Mouse (Mus musculus): ENCODE measurements around the gene Gpr171. TPM values are rescaled to one million over a fixed set of nuclear protein-coding genes. Genes with fewer than 3 reads are reported as not detected.

Gpr171 gene
- polyA plus RNA-seq, 1 experiment from 2014 or later: 1.3 TPM

Other genes starting within 250 kb of the Gpr171 start
- gene Clrn1, start 216.5 kb downstream of the Gpr171 start, polyA plus RNA-seq (2015; fragmentation: Nextera tagmentation; extraction: Ambion mirVana): 0.15 and 1.3 TPM in 2 replicates
- gene Med12l, start 96.0 kb downstream of the Gpr171 start, polyA plus RNA-seq (2015; fragmentation: Nextera tagmentation; extraction: Ambion mirVana): 2.6 and 2.8 TPM in 2 replicates
- 2.5 and 3.1 TPM in 2 replicates for gene P2ry14, start 51.8 kb upstream of the Gpr171 start, polyA plus RNA-seq (2015; fragmentation: Nextera tagmentation; extraction: Ambion mirVana)
- 0.14 and 0.16 TPM in 2 replicates for gene Gpr87, start 93.3 kb upstream of the Gpr171 start, polyA plus RNA-seq (2015; fragmentation: Nextera tagmentation; extraction: Ambion mirVana)
- gene P2ry13, start 109.1 kb upstream of the Gpr171 start, polyA plus RNA-seq (2015; fragmentation: Nextera tagmentation; extraction: Ambion mirVana): 0.78 and 1.1 TPM in 2 replicates
- gene P2ry12, start 161.1 kb upstream of the Gpr171 start, polyA plus RNA-seq (2015; fragmentation: Nextera tagmentation; extraction: Ambion mirVana): 0.84 and 1.2 TPM in 2 replicates
- gene Igsf10, start 242.6 kb upstream of the Gpr171 start, polyA plus RNA-seq (2015; fragmentation: Nextera tagmentation; extraction: Ambion mirVana): 2.8 and 3.2 TPM in 2 replicates

Measured in heart, embryonic 15.5 days (tissue).